Mouse (Mus musculus) cerebellum, adult 2 months (tissue): ENCODE data around the gene Olfr642. TPM values are rescaled to one million over a fixed set of nuclear protein-coding genes. Genes with fewer than 3 reads are reported as not detected.

Experiments
- DNase-seq, 2 experiments: peaks; one replicate each; pipeline ENCODE4 v3.0.0; 2021
- H3K27ac ChIP-seq: fragments of 200-500 bp; 2 replicates; pipeline ENCODE4 v1.5.1; 2012; ENCODE audit warnings: low read length, control low read depth, inconsistent platforms; ENCODE audit not compliant: insufficient read depth
- H3K27me3 ChIP-seq: fragments of 200-500 bp; 2 replicates; pipeline ENCODE4 v1.6.1; 2012; ENCODE audit warnings: inconsistent platforms, mild to moderate bottlenecking, low read length, moderate library complexity; ENCODE audit not compliant: control insufficient read depth, insufficient read depth
- H3K4me1 ChIP-seq: fragments of 200-500 bp; 2 replicates; pipeline ENCODE4 v1.6.1; 2011; ENCODE audit warnings: low read length; ENCODE audit not compliant: control insufficient read depth, insufficient read depth
- H3K4me3 ChIP-seq: fragments of 200-500 bp; replicated peaks from 2 replicates; pipeline ENCODE3; 2011; ENCODE audit warnings: mild to moderate bottlenecking, low read depth, low read length, control low read depth; ENCODE audit not compliant: insufficient read depth
- CTCF ChIP-seq: fragments of 200-500 bp; IDR thresholded peaks from 2 replicates; pipeline ENCODE4 v1.5.1; 2011; ENCODE audit warnings: low read depth, mild to moderate bottlenecking, control low read depth, low read length, moderate library complexity, borderline replicate concordance; ENCODE audit not compliant: insufficient read depth
- POLR2A ChIP-seq: fragments of 200-500 bp; IDR thresholded peaks from 2 replicates; pipeline ENCODE4 v1.6.1; 2011; ENCODE audit warnings: low read length, control low read depth, borderline replicate concordance; ENCODE audit not compliant: insufficient read depth
- WGBS: fragments of 180-500 bp; shearing (Covaris S2); methylation state at CpG from one replicate; pipeline ENCODE4 v1.1.7; 2018; 5-methylcytosine and 5-hydroxymethylcytosine counted together
- polyA plus RNA-seq: library from polyadenylated mRNA; depleted of rRNA; stranded (reverse); fragments of >200 nt; gene quantifications from 2 replicates; pipeline ENCODE4 v1.2.3, GENCODE M21; 2012; rRNA removed

The Olfr642 gene
- polyA plus RNA-seq = not detected in 2 replicates

DNA sequence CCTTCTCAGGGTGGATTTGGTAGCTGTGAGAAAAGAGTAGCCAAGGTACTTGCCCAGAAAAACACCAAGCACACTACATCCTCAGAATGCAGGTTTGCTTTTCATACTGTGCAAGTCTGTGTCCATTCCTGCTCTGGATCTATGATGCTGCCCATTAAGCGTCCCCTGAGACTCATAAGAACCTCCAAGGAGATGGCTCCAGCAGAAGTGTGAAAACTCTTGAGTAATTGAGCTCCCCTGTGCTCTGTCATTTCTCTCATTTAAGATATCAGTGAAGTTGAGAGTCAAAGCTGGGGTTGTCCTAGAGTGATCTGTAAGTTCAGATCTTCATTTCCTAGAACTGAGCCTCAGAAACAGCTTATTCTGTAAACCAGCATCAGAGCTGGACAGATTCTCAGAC is at the start of gene Olfr642:
TSS of gene Olfr642 (minus strand) at position 101 of the 400 bp plus-strand sequence.
- Histone ChIP-seq H3K27me3 (no peaks in the 10 kb centered on the region), H3K4me3 (no peak within 1 kb of the TSS), H3K4me1 (no peaks in the 10 kb centered on the region), H3K27ac (no peak within 1 kb of the TSS)
- TF ChIP-seq POLR2A = no peak
- TF ChIP-seq CTCF = no peak
- 41% methylated on average over 1 of the region's 1 CpGs for WGBS
- no peak for DNase-seq

DNA sequence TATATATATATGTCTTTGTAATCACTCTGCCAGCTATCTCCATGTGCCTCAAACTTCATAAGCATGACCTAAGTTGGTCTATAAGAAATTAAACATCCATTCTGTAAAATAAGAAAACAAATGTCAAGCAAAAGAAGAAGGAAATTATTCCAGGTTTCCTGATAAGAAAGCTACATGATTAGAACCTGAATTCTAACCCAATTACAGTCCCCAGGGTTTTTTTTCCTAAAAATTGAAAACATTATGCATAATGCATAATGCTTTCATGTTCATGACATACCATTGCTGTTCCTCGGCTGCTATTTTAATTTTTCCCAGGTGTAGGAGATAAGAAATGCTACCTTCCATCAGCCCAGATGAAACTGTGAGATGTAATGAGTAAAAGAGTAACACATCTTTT is 32.9 kb upstream of the Olfr642 start, which contains the start of gene Olfr645:
TSS of gene Olfr645 (minus strand) at position 101 of the 400 bp plus-strand sequence.
- Histone ChIP-seq H3K4me1 (no peaks in the 10 kb centered on the region), H3K4me3 (no peak within 1 kb of the TSS), H3K27ac (no peak within 1 kb of the TSS), H3K27me3 (no peaks in the 10 kb centered on the region)
- 79% methylated on average over 1 of the region's 1 CpGs for WGBS
- no peak for TF ChIP-seq POLR2A
- no peak for TF ChIP-seq CTCF
- DNase-seq = no peak

GRCm38 (mm10) chr7:104071769-104072168 is 19.3 kb upstream of the Olfr642 start, which contains the start of gene Olfr644:
Olfr644 (minus strand) TSS chr7:104071869.
- Histone ChIP-seq H3K4me1 (no peaks in the 10 kb centered on the region), H3K27ac (no peak within 1 kb of the TSS), H3K27me3 (no peaks in the 10 kb centered on the region), H3K4me3 (no peak within 1 kb of the TSS)
- WGBS = 62% methylated on average over 2 of the region's 2 CpGs
- no peak for TF ChIP-seq CTCF
- TF ChIP-seq POLR2A = no peak
- DNase-seq = no peak

DNA sequence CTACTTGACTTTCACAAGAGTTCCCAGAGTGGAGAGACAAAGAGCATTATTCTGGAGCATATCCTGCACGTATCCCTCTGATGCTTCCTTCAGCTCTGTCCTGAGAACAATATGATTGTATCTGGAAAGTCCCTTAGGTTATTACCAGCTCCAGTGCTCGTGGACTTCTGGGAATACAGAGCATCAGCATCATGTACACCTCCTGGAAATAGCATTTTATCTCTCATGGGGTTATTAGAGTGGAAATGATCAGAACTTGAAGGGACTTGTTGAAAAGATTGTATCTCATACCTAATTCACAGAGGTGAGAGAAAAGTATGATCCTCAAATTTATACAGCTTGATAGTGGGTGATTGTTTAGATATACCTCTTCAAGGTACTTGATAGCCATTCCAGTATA is 8.9 kb upstream of the Olfr642 start, which contains the start of gene 4930516K23Rik:
TSS of gene 4930516K23Rik (minus strand) at position 101 of the 400 bp plus-strand sequence.
- Histone ChIP-seq H3K4me1 (no peaks in the 10 kb centered on the region), H3K4me3 (no peak within 1 kb of the TSS), H3K27me3 (no peaks in the 10 kb centered on the region), H3K27ac (no peak within 1 kb of the TSS)
- no peak for DNase-seq
- 36% methylated on average over 2 of the region's 2 CpGs for WGBS
- no peak for TF ChIP-seq CTCF
- no peak for TF ChIP-seq POLR2A

DNA sequence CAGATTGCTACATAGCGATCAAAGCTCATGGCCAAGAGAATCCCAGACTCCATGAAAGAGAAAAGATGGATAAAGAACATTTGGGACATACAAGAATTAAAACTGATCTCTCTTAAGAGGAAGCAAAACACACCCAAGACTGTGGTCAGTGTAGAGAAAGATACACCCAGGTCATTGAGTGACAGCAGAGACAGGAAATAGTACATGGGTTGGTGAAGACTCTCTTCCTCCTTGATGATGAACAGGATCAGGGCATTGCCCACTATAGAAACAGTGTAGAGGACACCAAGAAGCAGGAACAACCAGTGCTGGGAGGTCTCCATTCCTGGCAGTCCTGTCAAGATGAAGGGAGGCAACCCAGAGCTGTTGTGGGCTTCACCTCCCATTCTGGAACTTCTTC is 6.7 kb upstream of the Olfr642 start:
- no peak overlapping the region for H3K27ac ChIP-seq
- 85% methylated on average over 1 of the region's 1 CpGs for WGBS
- no peak overlapping the region for H3K4me3 ChIP-seq
- no peak for DNase-seq
- H3K27me3 ChIP-seq = no peaks in the 10 kb centered on the region
- TF ChIP-seq CTCF (no peak), POLR2A (no peak)
- H3K4me1 ChIP-seq = no peaks in the 10 kb centered on the region

GRCm38 (mm10) chr7:104050745-104051144 is 1.7 kb downstream of the Olfr642 start:
- no peak for DNase-seq
- Histone ChIP-seq H3K27me3 (no peaks in the 10 kb centered on the region), H3K4me1 (no peaks in the 10 kb centered on the region), H3K4me3 (no peak overlapping the region), H3K27ac (no peak overlapping the region)
- 86% methylated on average over 4 of the region's 4 CpGs for WGBS
- no peak for TF ChIP-seq CTCF
- no peak for TF ChIP-seq POLR2A

- Histone ChIP-seq H3K27ac (no peak within 1 kb of the TSS), H3K4me1 (no peaks in the 10 kb centered on the region), H3K4me3 (no peak within 1 kb of the TSS), H3K27me3 (no peaks in the 10 kb centered on the region)
- DNase-seq = no peak
- 57% methylated on average over 1 of the region's 1 CpGs for WGBS
- TF ChIP-seq POLR2A = no peak
- no peak for TF ChIP-seq CTCF
Observed at GRCm38 (mm10) chr7:104035145-104035544, 17.3 kb downstream of the Olfr642 start, which contains the start of gene Olfr641. Olfr641 (plus strand) TSS chr7:104035445.

GRCm38 (mm10) chr7:104026978-104027377 is 25.5 kb downstream of the Olfr642 start:
- no peak overlapping the region for H3K4me3 ChIP-seq
- H3K27me3 ChIP-seq = no peaks in the 10 kb centered on the region
- TF ChIP-seq POLR2A (no peak), CTCF (no peak)
- H3K27ac ChIP-seq = no peak overlapping the region
- H3K4me1 ChIP-seq = no peaks in the 10 kb centered on the region
- no peak for DNase-seq
- WGBS = 68% methylated on average over 3 of the region's 3 CpGs
